Mouse (Mus musculus): ENCODE results near the gene Gm14322.
A peak's percentile ranks its signal among the peaks of the same experiment; 100 is the strongest.
"Not testable (repeated sequence)": the region's sequence is repeated elsewhere in the genome, so short reads cannot be mapped to it uniquely, and the experiment has no call there.

Gm14322 gene

GRCm38 (mm10) chr2:177758941-177759558, at the start of gene Gm14322:
Gene Gm14322, plus strand, starts transcription at chr2:177759288.
- peak; percentile 7 for DNase-seq (ENCODE audit: low spot score)

GRCm38 (mm10) chr2:177741487-177741886, 17.6 kb upstream of the Gm14322 start:
- DNase-seq (ENCODE audit: low spot score): not testable (repeated sequence)

GRCm38 (mm10) chr2:177787351-177787750, 28.3 kb downstream of the Gm14322 start:
- DNase-seq (ENCODE audit: low spot score): not testable (repeated sequence)

- DNase-seq (ENCODE audit: low spot score): not testable (repeated sequence)
Measured at GRCm38 (mm10) chr2:177806170-177806569, 47.1 kb downstream of the Gm14322 start.
